Mouse (Mus musculus) left cerebral cortex, adult 2 months (tissue): ENCODE data around the gene Leprot. TPM values are rescaled to one million over a fixed set of nuclear protein-coding genes. Genes with fewer than 3 reads are reported as not detected.
A peak's percentile ranks its signal among the peaks of the same experiment; 100 is the strongest.

Experiments
- DNase-seq, 2 experiments: peaks; one replicate each; pipeline ENCODE4 v3.0.0; 2021 to 2022; ENCODE audit warnings: low spot score in 2 of 2, mixed read lengths in 1 of 2; ENCODE audit errors: extremely low spot score in 1 of 2
- H3K27ac ChIP-seq: fragments of 200-600 bp; 2 replicates; pipeline ENCODE4 v1.8.1; 2022
- H3K4me3 ChIP-seq: fragments of 200-600 bp; 2 replicates; pipeline ENCODE4 v1.8.1; 2022
- CTCF ChIP-seq: fragments of 200-600 bp; IDR thresholded peaks from 2 replicates; pipeline ENCODE4 v1.8.1; 2022; ENCODE audit warnings: antibody characterized with exemption, mild to moderate bottlenecking, moderate library complexity
- intact Hi-C: fragments of 180-260 bp; cut with DNase I; formaldehyde crosslinking; loops from one replicate; pipeline ENCODE4 v1.15.1; 2025
- total RNA-seq, 2 experiments: library from RNA; stranded (reverse); gene quantifications; 2 replicates each; pipeline ENCODE4 v1.2.3; 2021

Gene Leprot
- total RNA-seq, 2 experiments from 2014 or later, result 23.5 to 26.4 TPM

DNA sequence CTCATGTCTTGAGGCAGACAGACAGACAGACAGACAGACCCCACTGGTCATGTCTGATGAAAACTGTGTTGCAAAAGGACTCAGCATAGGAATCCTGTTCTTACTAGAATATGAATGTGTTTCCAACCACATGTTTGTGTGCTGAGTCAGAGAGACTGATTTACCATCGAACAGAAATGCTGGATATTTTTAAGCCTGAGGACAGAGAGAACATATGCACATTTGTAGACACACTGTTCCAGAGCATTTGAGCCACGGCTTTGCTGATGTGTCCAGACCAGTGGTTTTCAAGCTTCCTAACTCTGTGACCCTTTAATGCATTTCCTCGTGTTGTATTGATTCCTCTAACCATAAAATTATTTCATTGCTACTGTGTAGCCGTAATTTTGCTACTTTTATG lies 4.3 kb upstream of the Leprot start:
- peak overlapping the region; percentile 66 for H3K27ac ChIP-seq
- no peak overlapping the region for H3K4me3 ChIP-seq
- TF ChIP-seq CTCF, result no peak
- intact Hi-C loops, result loop anchor here (10.0 kb wide), 1 partner anchor 128 kb away; no protein-coding TSS in a partner anchor
- DNase-seq, result no peak

- Histone ChIP-seq H3K27ac (peak overlapping the region; percentile 87), H3K4me3 (peak overlapping the region; percentile 50)
- DNase-seq, result no peak
- TF ChIP-seq CTCF, result no peak
- intact Hi-C loops, result loop anchor here (5.0 to 10.0 kb wide), 2 partner anchors 132 to 290 kb away; no protein-coding TSS in a partner anchor
These were observed 692 bp upstream of the Leprot start for GRCm38 (mm10) chr4:101646857-101647195.

DNA sequence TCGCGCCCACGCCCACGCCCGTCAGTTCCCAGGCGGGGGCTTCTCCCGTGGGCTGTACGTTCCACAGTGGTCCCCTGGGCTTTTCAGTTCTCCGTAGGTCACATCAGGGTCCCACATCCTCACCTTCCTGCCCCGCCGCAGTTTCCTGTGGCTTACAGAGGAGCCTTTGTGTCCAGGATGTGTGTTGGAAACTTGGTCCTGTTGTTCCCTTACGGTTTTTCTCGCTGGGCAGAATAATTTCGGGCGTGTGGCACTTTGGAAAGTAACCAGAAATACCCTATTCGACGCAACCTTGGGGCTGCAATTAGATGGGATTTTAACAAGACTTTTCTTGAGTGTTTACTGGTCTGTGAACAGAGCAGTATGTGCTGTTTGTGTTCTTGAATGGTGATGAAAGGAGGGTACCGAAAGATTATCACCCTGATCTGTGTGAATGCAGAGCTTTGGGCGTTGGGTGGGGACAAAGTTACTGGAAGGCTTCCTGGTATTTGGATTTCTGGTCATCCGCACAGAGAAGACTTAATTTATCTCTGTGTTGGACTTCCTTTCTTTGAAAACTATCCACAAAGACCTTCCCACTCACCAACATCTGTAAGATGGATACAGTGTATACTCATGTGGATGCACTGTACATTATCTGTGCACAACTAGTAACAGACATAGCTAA lies 591 bp downstream of the Leprot start:
- Histone ChIP-seq H3K4me3 (peak overlapping the region; percentile 95), H3K27ac (peak overlapping the region; percentile 99)
- no peak for DNase-seq
- no peak for TF ChIP-seq CTCF
- intact Hi-C loops, result loop anchor here (5.0 to 10.0 kb wide), 2 partner anchors 133 to 291 kb away; no protein-coding TSS in a partner anchor

DNA sequence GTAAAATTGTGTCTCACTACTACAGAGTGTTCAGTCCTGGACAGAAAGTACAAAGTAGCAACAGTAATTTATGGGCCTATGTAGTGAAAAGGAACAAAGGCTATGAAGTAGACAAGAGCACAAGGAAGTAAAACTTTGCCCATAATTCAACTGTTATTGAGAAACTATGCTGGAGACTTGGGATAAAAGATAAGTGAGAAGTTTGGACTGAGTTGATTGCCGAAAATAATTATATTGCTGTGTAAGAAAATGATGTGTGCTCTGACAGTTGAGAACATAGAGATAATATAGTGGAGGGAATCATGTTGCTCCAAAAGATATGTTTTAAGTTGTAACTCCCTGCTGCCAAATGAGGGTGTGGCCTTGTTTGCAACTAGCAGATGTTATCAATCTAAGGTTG lies 1.2 kb downstream of the Leprot start:
- peak overlapping the region; percentile 99; the same call in 1 of the 2 replicates for H3K27ac ChIP-seq
- peak overlapping the region; percentile 95; the same call in 1 of the 2 replicates for H3K4me3 ChIP-seq
- intact Hi-C loops, result loop anchor here (5.0 to 10.0 kb wide), 2 partner anchors 134 to 291 kb away; no protein-coding TSS in a partner anchor
- TF ChIP-seq CTCF, result no peak
- DNase-seq, result no peak

DNA sequence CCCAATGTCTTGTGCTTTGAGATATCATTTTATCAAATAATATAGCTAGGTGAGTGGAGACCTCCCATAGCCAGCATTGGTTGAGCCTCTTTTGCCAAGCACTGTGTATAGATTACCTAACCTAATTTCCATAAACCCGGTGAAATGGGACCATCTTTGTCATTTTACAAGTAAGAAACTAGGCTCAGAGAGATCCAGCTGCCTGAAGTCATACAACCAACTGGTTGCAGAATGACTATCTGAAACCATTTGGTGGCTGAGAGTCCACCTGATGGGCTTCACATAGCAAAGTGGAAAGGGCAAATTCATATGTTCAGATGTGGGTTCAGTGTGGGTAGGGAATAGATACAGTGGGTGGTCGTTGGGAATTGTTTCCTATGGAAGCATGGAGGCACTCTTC lies 3.4 kb downstream of the Leprot start:
- intact Hi-C loops, result no loop called here
- TF ChIP-seq CTCF, result no peak
- Histone ChIP-seq H3K27ac (no peak overlapping the region), H3K4me3 (no peak overlapping the region)
- DNase-seq, result no peak

DNA sequence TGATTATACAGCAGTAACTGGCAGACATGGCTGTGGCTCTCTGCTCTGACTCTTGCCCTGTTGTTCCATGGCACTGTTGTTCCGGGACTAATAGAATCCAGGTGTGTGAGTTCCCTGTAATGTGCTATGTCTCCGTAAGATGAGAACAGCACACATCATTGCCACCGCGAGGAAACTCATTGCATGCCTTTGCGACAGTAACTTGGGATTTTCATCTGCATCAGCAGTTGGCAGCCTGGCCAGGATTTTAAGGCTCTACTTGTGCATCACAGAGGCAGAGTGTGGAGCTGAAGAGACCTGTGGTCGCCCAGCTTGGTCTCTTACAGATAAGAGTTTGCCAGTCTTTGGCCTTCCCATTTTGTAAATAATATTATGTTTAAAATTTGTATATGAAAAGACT lies 6.7 kb downstream of the Leprot start:
- no peak for DNase-seq
- H3K27ac ChIP-seq, result no peak overlapping the region
- intact Hi-C loops, result no loop called here
- H3K4me3 ChIP-seq, result no peak overlapping the region
- no peak for TF ChIP-seq CTCF

DNA sequence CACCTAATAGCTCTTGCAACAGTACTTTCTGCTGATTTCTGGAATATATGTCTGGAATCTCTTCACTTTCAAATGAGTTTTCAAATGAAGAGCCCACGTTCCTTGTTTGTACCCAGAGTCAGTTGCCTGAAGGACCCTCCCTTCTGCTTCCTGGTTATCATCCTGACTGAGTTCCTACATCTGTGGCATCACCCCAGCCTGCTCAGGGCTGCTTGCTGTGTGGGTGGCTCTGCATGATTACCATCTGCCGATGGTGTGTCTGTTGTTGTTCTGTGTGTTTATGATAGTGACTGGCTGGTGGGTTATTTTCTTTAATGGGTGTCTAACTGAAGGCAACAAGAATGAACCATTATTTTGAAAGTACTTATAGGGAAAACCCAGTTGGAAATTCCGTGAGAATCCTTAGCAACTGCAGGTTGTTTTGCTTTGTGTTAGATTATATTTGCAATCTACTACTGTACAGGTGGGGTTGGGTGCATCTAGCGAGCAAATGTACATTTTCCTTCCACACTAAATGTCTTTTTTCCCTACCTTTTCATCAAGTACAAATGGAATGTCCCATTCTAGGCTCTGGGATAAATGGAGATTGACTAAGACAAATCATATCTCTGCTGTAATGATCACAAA lies 7.4 kb downstream of the Leprot start:
- intact Hi-C loops, result loop anchor here (5.0 kb wide), 1 partner anchor 1002 kb away; no protein-coding TSS in a partner anchor
- DNase-seq, result no peak
- no peak overlapping the region for H3K4me3 ChIP-seq
- no peak overlapping the region for H3K27ac ChIP-seq
- TF ChIP-seq CTCF, result no peak

DNA sequence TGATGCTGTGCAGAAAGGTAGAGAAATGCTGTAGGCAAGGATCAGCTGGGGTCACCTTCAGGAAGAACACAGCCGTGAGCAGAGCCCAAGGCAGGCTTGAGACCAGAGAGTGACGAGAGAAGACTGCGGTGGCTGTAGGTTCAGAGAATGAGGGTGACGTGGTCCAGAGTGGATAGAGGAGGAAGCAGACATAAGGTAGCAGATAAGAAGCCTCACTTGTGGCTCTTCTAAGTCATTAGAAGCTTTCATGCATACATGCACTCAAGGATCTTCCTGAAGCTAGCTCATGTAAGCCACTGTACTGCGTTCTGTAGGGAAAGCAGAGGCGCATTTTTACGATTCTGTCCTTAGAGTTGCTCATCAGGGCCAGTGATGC lies 7.9 kb downstream of the Leprot start:
- DNase-seq, result no peak
- H3K4me3 ChIP-seq, result no peak overlapping the region
- no peak overlapping the region for H3K27ac ChIP-seq
- intact Hi-C loops, result loop anchor here (5.0 kb wide), 1 partner anchor 1002 kb away; no protein-coding TSS in a partner anchor
- TF ChIP-seq CTCF, result no peak

DNA sequence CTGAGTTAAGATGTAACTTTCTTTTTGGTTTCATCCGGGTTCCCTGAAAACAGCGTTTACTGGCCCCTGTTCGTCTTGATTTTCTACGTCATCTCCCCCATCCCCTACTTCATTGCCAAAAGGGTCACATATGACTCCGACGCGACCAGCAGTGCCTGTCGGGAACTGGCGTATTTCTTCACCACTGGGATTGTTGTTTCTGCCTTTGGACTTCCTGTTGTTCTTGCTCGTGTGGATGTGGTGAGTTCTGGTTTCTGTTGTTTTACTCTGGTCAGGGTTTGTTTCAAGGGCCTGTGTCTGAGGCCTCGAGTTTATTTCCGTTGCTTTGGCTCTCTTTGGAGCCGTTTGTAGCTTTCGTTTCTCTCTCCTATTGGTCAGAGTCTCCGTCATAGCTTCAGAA lies 8.5 kb downstream of the Leprot start:
- Histone ChIP-seq H3K4me3 (no peak overlapping the region), H3K27ac (no peak overlapping the region; the same call in 1 of the 2 replicates)
- TF ChIP-seq CTCF, result no peak
- intact Hi-C loops, result loop anchor here (2.0 to 5.0 kb wide), 2 partner anchors 343 to 1001 kb away; no protein-coding TSS in a partner anchor
- DNase-seq, result no peak

DNA sequence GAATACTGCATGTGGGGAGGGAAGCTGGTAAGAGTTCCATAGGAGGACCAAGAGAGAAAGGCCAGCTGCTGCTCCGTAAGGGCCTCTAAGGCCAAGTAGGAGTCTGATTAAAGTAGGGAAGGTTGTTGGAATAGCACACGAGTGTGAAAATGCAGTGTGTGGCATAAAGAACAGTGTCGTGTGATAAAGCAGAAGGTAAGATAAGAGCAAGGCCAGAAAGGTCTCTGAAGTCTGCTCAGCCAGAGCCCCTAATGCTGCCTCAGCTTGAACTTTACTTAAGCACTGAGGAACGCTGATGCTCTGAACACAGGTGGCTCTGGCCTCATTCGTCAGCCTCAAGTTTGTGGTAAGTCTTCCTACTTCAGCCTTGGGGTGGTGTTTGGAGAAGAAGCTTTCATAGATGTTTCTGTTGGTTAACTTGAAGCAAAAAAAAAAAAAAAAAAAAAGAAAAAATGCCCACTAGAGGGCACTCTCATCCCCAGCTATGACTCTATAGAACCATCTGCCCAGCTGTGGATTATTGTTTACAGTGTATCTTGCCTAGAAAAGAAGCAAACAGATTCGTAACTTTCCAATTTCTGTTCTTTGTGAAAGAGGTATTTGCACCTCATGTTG lies 9.5 kb downstream of the Leprot start:
- DNase-seq, result no peak
- intact Hi-C loops, result loop anchor here (2.0 to 5.0 kb wide), 2 partner anchors 342 to 1000 kb away; no protein-coding TSS in a partner anchor
- H3K27ac ChIP-seq, result no peak overlapping the region
- peak; percentile 64 for TF ChIP-seq CTCF
- no peak overlapping the region for H3K4me3 ChIP-seq

DNA sequence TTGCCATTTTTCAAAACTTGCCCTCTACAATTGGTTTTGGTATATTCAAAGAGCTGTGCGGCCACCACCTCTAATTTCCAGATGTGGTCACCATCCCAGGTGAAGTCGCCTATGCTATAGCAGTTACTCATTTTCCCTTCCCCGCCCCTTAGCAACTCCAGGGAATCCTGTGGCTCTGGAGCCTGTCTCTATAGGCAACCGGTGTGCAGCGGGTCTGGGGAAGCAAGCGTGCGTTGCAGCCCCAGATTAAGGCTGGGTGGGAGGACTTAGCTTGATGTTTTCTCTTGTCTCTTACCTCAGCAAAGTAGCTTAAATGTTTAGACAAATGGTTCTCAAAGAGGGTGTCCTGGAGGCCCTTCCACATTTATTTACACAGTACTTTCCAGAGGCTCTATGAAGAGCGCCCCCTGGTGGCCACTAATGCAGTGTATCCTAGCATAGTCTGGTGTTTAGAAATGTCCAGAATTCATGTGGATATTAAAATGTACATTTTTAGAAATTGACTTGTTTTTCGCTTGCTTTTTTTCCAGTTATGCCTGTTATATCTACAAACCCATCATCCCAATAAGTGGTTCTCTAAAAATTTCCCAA lies 16.7 kb downstream of the Leprot start:
- peak; percentile 91 for TF ChIP-seq CTCF

DNA sequence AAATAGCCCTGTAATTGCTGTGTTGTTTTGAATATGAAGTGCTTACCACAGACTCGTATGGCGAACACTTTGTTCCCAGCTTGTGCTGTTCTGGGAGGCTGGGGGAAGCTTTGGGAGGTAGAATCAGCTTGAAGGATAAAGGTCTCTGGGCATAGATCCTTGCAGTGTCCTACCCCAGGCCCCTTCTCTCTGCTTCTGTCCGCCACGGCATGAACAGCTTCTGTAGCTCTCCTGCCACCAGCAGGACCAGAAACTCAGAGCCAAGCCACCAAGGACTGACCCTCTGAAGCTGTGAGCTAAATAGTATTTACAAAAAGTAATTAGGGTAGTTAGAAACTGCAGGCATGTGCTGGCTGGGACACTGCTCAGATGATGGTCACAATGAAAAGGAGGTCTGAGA lies 17.2 kb downstream of the Leprot start:
- no peak for DNase-seq
- Histone ChIP-seq H3K27ac (no peak overlapping the region), H3K4me3 (no peak overlapping the region)
- intact Hi-C loops, result no loop called here
- no peak for TF ChIP-seq CTCF

More for the DNA sequence above, 16.7 kb downstream of the Leprot start:
- DNase-seq, result peak in 1 of 2 experiments; percentile 52
- H3K27ac ChIP-seq, result no peak overlapping the region
- intact Hi-C loops, result no loop called here
- H3K4me3 ChIP-seq, result no peak overlapping the region
